Mouse (Mus musculus): ENCODE measurements at regions not wholly inside any gene's neighbourhood (a gene's known extent, or its start where the extent isn't known, plus 50 kb on each side); places are given as distances from the start of the nearest gene placed in this dataset.

DNA sequence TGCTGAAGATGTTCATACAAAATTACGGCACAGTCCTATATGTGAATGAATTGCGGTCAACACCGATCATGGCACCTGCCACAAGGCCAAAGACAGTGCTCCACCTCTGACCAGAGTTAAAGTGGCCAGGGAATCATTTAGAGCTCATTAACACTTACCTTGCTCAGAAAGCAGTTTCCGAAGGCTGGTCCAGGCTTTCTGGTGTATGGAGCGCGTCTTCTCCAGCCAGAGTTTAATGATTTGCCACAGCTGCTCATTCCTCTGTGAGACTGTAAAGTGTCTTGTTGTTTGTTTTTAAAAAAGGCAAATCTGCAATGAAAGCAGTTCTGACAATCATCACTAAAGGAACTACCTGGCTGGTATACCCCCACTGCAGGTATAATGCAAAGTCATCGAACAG, 256.7 kb downstream of the Nfkbiz start:
- TF ChIP-seq POLR2A (IDR thresholded peaks at IDR 0.05; ENCODE audit: control insufficient read depth, extremely low read depth, insufficient read depth, low read length, poor library complexity) (no peak), CTCF (IDR thresholded peaks at IDR 0.05; ENCODE audit: borderline replicate concordance, control insufficient read depth, extremely low read depth, insufficient read depth, low read length, poor library complexity) (no peak)
